Mouse (Mus musculus): Measurements from ENCODE around the gene Ugt1a9. TPM values are rescaled to one million over a fixed set of nuclear protein-coding genes. Genes with fewer than 3 reads are reported as not detected.

Ugt1a9 gene
- polyA plus RNA-seq, 1 experiment from 2014 or later = not detected

GRCm38 (mm10) chr1:88227482-88227881 is 156.9 kb downstream of the Ugt1a9 start:
- Histone ChIP-seq H3K4me2 (ENCODE audit: low read depth, low read length) (no peak overlapping the region), H3K27me3 (ENCODE audit: control insufficient read depth, insufficient read depth, low read depth, low read length) (no peaks in the 10 kb centered on the region), H3K27ac (ENCODE audit: low read length) (no peak overlapping the region), H3K9ac (ENCODE audit: low read length) (no peak overlapping the region), H3K4me1 (replicated peaks; ENCODE audit: control insufficient read depth, insufficient read depth, low read length) (no peaks in the 10 kb centered on the region), H3K36me3 (ENCODE audit: control insufficient read depth, insufficient read depth, low read length) (no peaks in the 10 kb centered on the region), H3K4me3 (ENCODE audit: low read length) (no peak overlapping the region), H3K9me3 (ENCODE audit: control insufficient read depth, low read length) (peaks cover 56% of the 10 kb centered on the region)
- no peak for ATAC-seq (ENCODE audit: low read depth)
- WGBS = 48% methylated on average over 2 of the region's 2 CpGs

- ATAC-seq (ENCODE audit: low read depth) = no peak
- H3K9ac ChIP-seq (ENCODE audit: low read length) = no peak overlapping the region
- H3K4me1 ChIP-seq (replicated peaks; ENCODE audit: control insufficient read depth, insufficient read depth, low read length) = no peaks in the 10 kb centered on the region
Measured at GRCm38 (mm10) chr1:88228121-88228520, 157.5 kb downstream of the Ugt1a9 start.

GRCm38 (mm10) chr1:88229566-88229965 is 159.0 kb downstream of the Ugt1a9 start:
- Histone ChIP-seq H3K27me3 (ENCODE audit: control insufficient read depth, insufficient read depth, low read depth, low read length) (no peaks in the 10 kb centered on the region), H3K36me3 (ENCODE audit: control insufficient read depth, insufficient read depth, low read length) (no peaks in the 10 kb centered on the region), H3K27ac (ENCODE audit: low read length) (no peak overlapping the region), H3K4me3 (ENCODE audit: low read length) (no peak overlapping the region), H3K4me1 (replicated peaks; ENCODE audit: control insufficient read depth, insufficient read depth, low read length) (no peaks in the 10 kb centered on the region), H3K9ac (ENCODE audit: low read length) (no peak overlapping the region), H3K9me3 (ENCODE audit: control insufficient read depth, low read length) (peaks cover 75% of the 10 kb centered on the region), H3K4me2 (ENCODE audit: low read depth, low read length) (no peak overlapping the region)
- WGBS = 74% methylated on average over 3 of the region's 3 CpGs
- ATAC-seq (ENCODE audit: low read depth) = no peak

More at GRCm38 (mm10) chr1:88228121-88228520, 157.5 kb downstream of the Ugt1a9 start:
- H3K27ac ChIP-seq (ENCODE audit: low read length) = no peak overlapping the region
- H3K27me3 ChIP-seq (ENCODE audit: control insufficient read depth, insufficient read depth, low read depth, low read length) = no peaks in the 10 kb centered on the region
- no peak overlapping the region for H3K4me2 ChIP-seq (ENCODE audit: low read depth, low read length)
- H3K36me3 ChIP-seq (ENCODE audit: control insufficient read depth, insufficient read depth, low read length) = no peaks in the 10 kb centered on the region
- 71% methylated on average over 7 of the region's 7 CpGs for WGBS
- H3K4me3 ChIP-seq (ENCODE audit: low read length) = no peak overlapping the region
- peaks cover 63% of the 10 kb centered on the region for H3K9me3 ChIP-seq (ENCODE audit: control insufficient read depth, low read length)

- Histone ChIP-seq H3K27ac (ENCODE audit: low read length) (no peak overlapping the region), H3K4me2 (ENCODE audit: low read depth, low read length) (no peak overlapping the region), H3K27me3 (ENCODE audit: control insufficient read depth, insufficient read depth, low read depth, low read length) (no peaks in the 10 kb centered on the region), H3K9ac (ENCODE audit: low read length) (no peak overlapping the region), H3K36me3 (ENCODE audit: control insufficient read depth, insufficient read depth, low read length) (no peaks in the 10 kb centered on the region), H3K4me1 (replicated peaks; ENCODE audit: control insufficient read depth, insufficient read depth, low read length) (no peaks in the 10 kb centered on the region), H3K4me3 (ENCODE audit: low read length) (no peak overlapping the region), H3K9me3 (ENCODE audit: control insufficient read depth, low read length) (peaks cover 78% of the 10 kb centered on the region)
- ATAC-seq (ENCODE audit: low read depth) = no peak
- 76% methylated on average over 5 of the region's 5 CpGs for WGBS
Measured at GRCm38 (mm10) chr1:88229986-88230385, 159.4 kb downstream of the Ugt1a9 start.

- H3K27me3 ChIP-seq (ENCODE audit: control insufficient read depth, insufficient read depth, low read depth, low read length) = no peaks in the 10 kb centered on the region
- peaks cover 80% of the 10 kb centered on the region for H3K9me3 ChIP-seq (ENCODE audit: control insufficient read depth, low read length)
- H3K9ac ChIP-seq (ENCODE audit: low read length) = no peak overlapping the region
- H3K4me2 ChIP-seq (ENCODE audit: low read depth, low read length) = no peak overlapping the region
- no peak overlapping the region for H3K4me3 ChIP-seq (ENCODE audit: low read length)
- no peaks in the 10 kb centered on the region for H3K36me3 ChIP-seq (ENCODE audit: control insufficient read depth, insufficient read depth, low read length)
- WGBS = 71% methylated on average over 7 of the region's 7 CpGs
- no peaks in the 10 kb centered on the region for H3K4me1 ChIP-seq (replicated peaks; ENCODE audit: control insufficient read depth, insufficient read depth, low read length)
- no peak overlapping the region for H3K27ac ChIP-seq (ENCODE audit: low read length)
- ATAC-seq (ENCODE audit: low read depth) = no peak
Measured at GRCm38 (mm10) chr1:88230421-88230820, 159.8 kb downstream of the Ugt1a9 start.

- ATAC-seq (ENCODE audit: low read depth) = no peak
- H3K9me3 ChIP-seq (ENCODE audit: control insufficient read depth, low read length) = peaks cover 80% of the 10 kb centered on the region
- no peaks in the 10 kb centered on the region for H3K4me1 ChIP-seq (replicated peaks; ENCODE audit: control insufficient read depth, insufficient read depth, low read length)
- no peak overlapping the region for H3K27ac ChIP-seq (ENCODE audit: low read length)
- H3K4me2 ChIP-seq (ENCODE audit: low read depth, low read length) = no peak overlapping the region
- 70% methylated on average over 6 of the region's 6 CpGs for WGBS
- H3K4me3 ChIP-seq (ENCODE audit: low read length) = no peak overlapping the region
- H3K36me3 ChIP-seq (ENCODE audit: control insufficient read depth, insufficient read depth, low read length) = no peaks in the 10 kb centered on the region
- H3K27me3 ChIP-seq (ENCODE audit: control insufficient read depth, insufficient read depth, low read depth, low read length) = no peaks in the 10 kb centered on the region
- H3K9ac ChIP-seq (ENCODE audit: low read length) = no peak overlapping the region
Measured at GRCm38 (mm10) chr1:88230981-88231802, 160.6 kb downstream of the Ugt1a9 start.

GRCm38 (mm10) chr1:88231803-88232499 is 161.4 kb downstream of the Ugt1a9 start:
- no peaks in the 10 kb centered on the region for H3K4me1 ChIP-seq (replicated peaks; ENCODE audit: control insufficient read depth, insufficient read depth, low read length)
- H3K27me3 ChIP-seq (ENCODE audit: control insufficient read depth, insufficient read depth, low read depth, low read length) = no peaks in the 10 kb centered on the region
- H3K4me3 ChIP-seq (ENCODE audit: low read length) = no peak overlapping the region
- no peak overlapping the region for H3K4me2 ChIP-seq (ENCODE audit: low read depth, low read length)
- WGBS = 63% methylated on average over 7 of the region's 7 CpGs
- no peak for ATAC-seq (ENCODE audit: low read depth)
- H3K9ac ChIP-seq (ENCODE audit: low read length) = no peak overlapping the region
- no peaks in the 10 kb centered on the region for H3K36me3 ChIP-seq (ENCODE audit: control insufficient read depth, insufficient read depth, low read length)
- peaks cover 78% of the 10 kb centered on the region for H3K9me3 ChIP-seq (ENCODE audit: control insufficient read depth, low read length)
- H3K27ac ChIP-seq (ENCODE audit: low read length) = no peak overlapping the region

- Histone ChIP-seq H3K9ac (ENCODE audit: low read length) (no peak overlapping the region), H3K4me3 (ENCODE audit: low read length) (no peak overlapping the region), H3K4me2 (ENCODE audit: low read depth, low read length) (no peak overlapping the region), H3K9me3 (ENCODE audit: control insufficient read depth, low read length) (peaks cover 84% of the 10 kb centered on the region), H3K36me3 (ENCODE audit: control insufficient read depth, insufficient read depth, low read length) (no peaks in the 10 kb centered on the region), H3K27ac (ENCODE audit: low read length) (no peak overlapping the region), H3K27me3 (ENCODE audit: control insufficient read depth, insufficient read depth, low read depth, low read length) (no peaks in the 10 kb centered on the region), H3K4me1 (replicated peaks; ENCODE audit: control insufficient read depth, insufficient read depth, low read length) (no peaks in the 10 kb centered on the region)
- 52% methylated on average over 3 of the region's 3 CpGs for WGBS
- no peak for ATAC-seq (ENCODE audit: low read depth)
Measured at GRCm38 (mm10) chr1:88232664-88233380, 162.2 kb downstream of the Ugt1a9 start.
